Mouse (Mus musculus): ENCODE measurements at regions not wholly inside any gene's neighbourhood (a gene's known extent, or its start where the extent isn't known, plus 50 kb on each side); places are given as distances from the start of the nearest gene placed in this dataset.

DNA sequence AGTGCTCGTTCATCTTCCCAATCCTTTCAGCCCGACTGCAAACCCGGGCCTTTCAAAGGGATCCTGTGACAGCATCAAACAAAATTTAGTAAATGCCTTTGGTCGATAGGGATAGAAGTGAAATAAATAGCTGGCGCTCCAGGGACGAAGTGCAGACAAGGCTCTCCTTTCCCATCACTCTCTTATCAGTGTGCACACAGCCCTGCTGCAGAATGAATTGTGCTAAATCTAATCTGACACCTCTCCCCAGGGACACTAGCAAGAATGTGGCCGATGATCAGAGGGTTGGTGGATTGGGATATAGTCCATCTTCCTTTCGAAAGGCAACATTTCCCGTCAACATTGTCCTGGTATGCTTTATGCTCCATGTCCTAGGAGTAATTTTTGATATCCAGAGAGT lies 1372.9 kb upstream of the Tenm4 start:
- DNase-seq = no peak

DNA sequence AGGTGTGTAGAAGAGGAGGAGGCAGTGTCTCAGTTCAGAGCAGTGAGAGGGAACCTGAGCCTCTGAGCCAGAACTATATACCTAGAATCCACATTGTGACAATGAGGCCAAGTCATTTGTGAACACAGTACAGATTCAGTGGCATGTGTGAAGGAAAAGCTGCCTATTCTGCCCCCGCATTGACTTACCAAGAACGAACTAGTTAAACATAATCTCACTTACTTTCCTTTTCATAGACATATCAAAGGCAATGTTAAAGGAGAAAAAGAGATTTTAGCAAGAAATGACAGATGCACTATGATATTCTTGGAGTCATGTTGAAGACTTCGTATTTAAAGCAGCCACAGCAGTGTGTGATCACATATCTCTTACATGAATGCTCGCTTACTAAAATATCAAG lies 1329.8 kb upstream of the Tenm4 start:
- no peak for DNase-seq

DNA sequence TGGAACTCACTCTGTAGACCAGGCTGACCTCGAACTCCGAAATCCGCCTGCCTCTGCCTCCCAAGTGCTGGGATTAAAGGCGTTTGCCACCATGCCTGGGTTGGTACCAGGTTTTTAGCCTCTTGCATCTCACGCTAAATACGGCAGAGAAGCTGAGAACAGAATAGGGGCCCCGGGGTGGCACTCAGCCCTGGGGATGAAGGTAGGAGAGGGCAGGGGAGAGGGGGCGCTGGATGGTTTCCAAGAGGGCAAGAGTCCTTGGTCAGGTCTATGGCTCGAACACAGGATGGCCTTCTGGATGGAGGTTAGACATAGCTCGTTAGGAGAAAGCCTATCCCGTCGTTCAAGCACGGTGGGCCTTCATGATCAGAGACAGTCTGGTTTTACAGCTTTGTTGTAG lies 1319.7 kb upstream of the Tenm4 start:
- no peak for DNase-seq

GRCm38 (mm10) chr7:94856636-94857035 lies 1314.4 kb upstream of the Tenm4 start:
- DNase-seq = peak; percentile 7 to 10

- no peak for DNase-seq
Observed at GRCm38 (mm10) chr7:94890711-94891430, 1280.2 kb upstream of the Tenm4 start.

DNA sequence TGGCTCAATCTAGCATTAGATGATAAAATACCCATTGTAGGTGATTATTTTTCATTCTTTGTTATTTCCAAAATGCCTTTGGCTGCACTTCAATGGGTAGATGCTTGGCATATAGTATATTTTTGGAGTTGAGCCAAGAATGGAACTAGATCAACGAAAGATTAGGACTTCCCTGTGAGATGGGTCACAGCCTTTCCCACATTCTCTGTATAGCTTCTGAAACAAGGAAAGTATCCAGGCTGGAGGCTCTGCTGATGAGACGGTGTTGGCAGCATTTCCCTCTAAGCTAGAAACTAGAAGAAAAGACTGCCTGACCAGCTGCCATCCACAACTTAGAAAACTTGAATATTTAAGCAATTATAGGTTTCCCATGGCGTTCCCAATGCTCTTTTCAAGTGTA lies 1273.0 kb upstream of the Tenm4 start:
- no peak for DNase-seq

DNA sequence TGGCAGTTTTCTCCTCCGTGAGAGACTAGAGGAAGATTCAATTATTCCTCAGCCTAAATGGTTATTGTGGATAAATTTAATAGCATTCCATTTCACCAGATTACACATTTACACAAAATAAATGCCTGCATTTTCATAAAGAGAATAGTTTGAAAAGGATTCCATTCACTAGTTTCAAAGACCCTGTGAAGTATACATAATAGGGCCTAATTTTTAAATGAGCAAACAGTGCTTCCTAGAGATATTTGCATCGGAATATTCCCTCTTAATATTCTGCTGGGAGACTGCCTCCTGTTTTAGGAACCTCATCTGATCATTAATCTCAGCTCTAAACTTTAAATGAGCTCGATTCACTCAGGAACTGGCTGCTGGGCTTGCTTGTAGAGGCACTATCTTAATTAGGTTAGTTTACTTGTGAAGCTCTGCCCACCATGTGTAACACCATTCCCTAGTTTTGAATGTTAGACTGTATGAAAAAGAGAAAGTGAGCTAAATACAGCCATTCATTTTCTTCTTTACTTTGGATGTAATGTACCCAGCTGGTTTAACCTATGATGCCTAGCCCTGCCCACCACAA lies 1244.4 kb upstream of the Tenm4 start:
- DNase-seq = no peak

- no peak for DNase-seq
Observed at GRCm38 (mm10) chr7:94963758-94964299, 1207.2 kb upstream of the Tenm4 start.

GRCm38 (mm10) chr7:94967601-94968000 lies 1203.4 kb upstream of the Tenm4 start:
- DNase-seq = no peak

- DNase-seq = no peak
Observed at GRCm38 (mm10) chr7:94975037-94975775, 1195.8 kb upstream of the Tenm4 start.

DNA sequence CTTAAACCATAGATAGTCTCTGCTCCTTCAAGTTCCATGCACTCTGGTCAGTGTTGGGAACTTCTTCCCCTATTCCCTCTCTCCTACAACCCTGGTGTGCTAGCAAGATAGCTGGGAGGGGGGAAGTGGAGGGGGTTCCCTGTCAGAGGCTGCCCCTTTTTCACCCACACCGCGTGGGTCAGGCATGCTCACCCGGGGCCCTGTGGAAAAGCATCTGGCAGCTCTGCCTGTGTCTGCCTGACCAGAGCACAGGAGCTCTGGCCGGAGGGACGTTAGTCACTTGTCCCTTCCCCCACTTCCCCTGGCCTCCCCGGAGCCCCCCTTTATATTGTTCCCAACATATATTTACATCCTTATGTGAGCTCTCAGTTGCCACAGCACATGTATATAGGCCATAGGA lies 1174.8 kb upstream of the Tenm4 start:
- DNase-seq = no peak

DNA sequence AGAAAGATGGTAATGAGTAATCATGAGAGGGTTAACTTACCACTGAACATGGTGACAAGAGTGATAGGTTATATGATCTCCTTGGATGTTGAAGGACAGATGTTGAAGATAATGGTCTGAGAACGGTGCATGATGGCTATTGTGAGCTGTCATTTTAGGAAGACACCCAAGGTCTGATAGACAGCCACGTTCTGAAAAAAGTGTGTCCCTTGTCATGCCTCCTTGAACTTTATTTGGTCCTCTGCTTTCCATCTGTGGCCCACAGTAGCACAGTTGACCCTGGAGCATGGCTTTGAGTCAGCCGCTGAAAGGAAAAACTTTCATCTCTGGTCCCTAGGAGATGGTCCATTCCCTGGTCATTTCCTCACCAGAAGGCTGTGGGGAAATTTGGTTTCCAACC lies 1166.9 kb upstream of the Tenm4 start:
- no peak for DNase-seq

DNA sequence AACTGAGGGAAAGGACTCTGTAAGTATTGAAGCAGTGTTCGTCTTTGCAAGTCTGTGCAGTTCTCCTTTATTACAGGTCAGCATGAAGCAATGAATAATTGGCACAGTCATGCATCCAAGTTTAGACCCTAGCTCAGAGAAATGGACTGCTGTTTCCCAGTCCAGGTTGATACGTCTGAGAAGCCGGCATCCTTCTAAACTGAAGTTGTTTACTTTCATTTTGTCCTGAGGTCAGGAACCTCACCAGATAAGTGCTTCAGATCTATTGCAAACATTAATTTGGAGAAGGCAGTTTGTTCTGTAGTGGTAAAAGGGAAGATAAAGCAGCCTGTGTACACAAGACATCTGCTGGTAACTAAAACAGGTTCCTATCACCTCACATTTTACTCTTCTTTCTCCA lies 1165.6 kb upstream of the Tenm4 start:
- DNase-seq = no peak

GRCm38 (mm10) chr7:95008896-95009430 lies 1162.1 kb upstream of the Tenm4 start:
- DNase-seq = no peak

DNA sequence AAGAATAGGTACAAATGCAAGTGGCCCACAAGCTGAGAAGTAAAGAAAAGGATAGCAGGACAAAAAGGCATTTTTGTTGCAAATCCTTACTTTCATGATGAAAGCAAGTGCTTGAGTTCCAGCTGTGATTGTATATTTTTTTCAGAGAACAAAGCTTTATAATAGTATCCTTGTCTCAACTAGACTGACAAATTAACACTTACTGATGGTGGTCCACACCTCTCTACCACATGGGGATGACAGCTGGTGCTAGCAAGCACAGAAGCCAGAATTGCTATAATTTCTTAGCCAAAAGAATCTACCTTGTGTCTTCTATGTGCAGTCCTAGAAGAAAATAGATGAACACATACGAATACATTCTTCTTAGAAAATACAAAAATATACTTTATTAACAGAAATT lies 1150.8 kb upstream of the Tenm4 start:
- DNase-seq = no peak

- no peak for DNase-seq
Observed at GRCm38 (mm10) chr7:95027915-95028810, 1142.9 kb upstream of the Tenm4 start.
